Mouse (Mus musculus) heart, embryonic 14.5 days (tissue): ENCODE data around the gene Rin3. TPM values are rescaled to one million over a fixed set of nuclear protein-coding genes. Genes with fewer than 3 reads are reported as not detected.

Source experiments
- ATAC-seq: fragments of 200-750 bp; cut with Nextera tagmentation; 2 replicates; pipeline ENCODE4 v1.8.0; 2017; ENCODE audit warnings: low read depth, moderate TSS enrichment; ENCODE audit not compliant: insufficient number of reproducible peaks, insufficient read depth, low FRiP score
- H3K27ac ChIP-seq, 2 experiments: fragments of 200-500 bp in 1 of 2; fragments of 300-500 bp in 1 of 2; sonication (generic) in 1 of 2; replicated peaks in 1 of 2; 2 replicates each; pipeline ENCODE4 v1.5.1; 2012 to 2014; ENCODE audit warnings: low read depth in 2 of 2, low read length in 2 of 2, control low read depth in 1 of 2, mild to moderate bottlenecking in 1 of 2, mixed read lengths in 1 of 2; ENCODE audit not compliant: control insufficient read depth in 1 of 2, insufficient read depth in 1 of 2
- H3K27me3 ChIP-seq: fragments of 300-500 bp; sonication (generic); 2 replicates; pipeline ENCODE4 v1.6.1; 2014; ENCODE audit warnings: mild to moderate bottlenecking, low read length, control low read depth; ENCODE audit not compliant: control insufficient read depth, insufficient read depth
- H3K36me3 ChIP-seq: fragments of 300-500 bp; sonication (generic); 2 replicates; pipeline ENCODE4 v1.6.1; 2014; ENCODE audit warnings: mild to moderate bottlenecking, control low read depth, low read length, mixed read lengths; ENCODE audit not compliant: control insufficient read depth, insufficient read depth
- H3K4me1 ChIP-seq, 2 experiments: fragments of 200-500 bp in 1 of 2; fragments of 300-500 bp in 1 of 2; sonication (generic) in 1 of 2; 2 replicates each; pipeline ENCODE4 v1.6.1; 2012 to 2014; ENCODE audit warnings: low read length in 2 of 2, control low read depth in 1 of 2, mixed read lengths in 1 of 2; ENCODE audit not compliant: control insufficient read depth in 2 of 2, insufficient read depth in 2 of 2
- H3K4me2 ChIP-seq: fragments of 300-500 bp; sonication (generic); 2 replicates; pipeline ENCODE4 v1.6.1; 2014; ENCODE audit warnings: mild to moderate bottlenecking, low read length
- H3K4me3 ChIP-seq, 2 experiments: fragments of 200-500 bp in 1 of 2; fragments of 300-500 bp in 1 of 2; sonication (generic) in 1 of 2; 2 replicates each; pipeline ENCODE4 v1.5.1; 2012 to 2014; ENCODE audit warnings: low read length in 2 of 2, mild to moderate bottlenecking in 2 of 2, control low read depth in 1 of 2, low read depth in 1 of 2, moderate library complexity in 1 of 2; ENCODE audit not compliant: control insufficient read depth in 1 of 2, insufficient read depth in 1 of 2
- H3K9ac ChIP-seq: fragments of 300-500 bp; sonication (generic); 2 replicates; pipeline ENCODE4 v1.6.1; 2014; ENCODE audit warnings: mild to moderate bottlenecking, low read length
- H3K9me3 ChIP-seq: fragments of 300-500 bp; sonication (generic); 2 replicates; pipeline ENCODE4 v1.6.1; 2016; ENCODE audit warnings: low read length, control low read depth; ENCODE audit not compliant: control insufficient read depth
- WGBS: fragments of 180-500 bp; shearing (Covaris S2); extraction: QIAGEN DNeasy Blood & Tissue Kit; methylation state at CpG from one replicate; pipeline ENCODE4 v1.1.7; 2014; 5-methylcytosine and 5-hydroxymethylcytosine counted together
- polyA plus RNA-seq: library from polyadenylated mRNA; unstranded; fragments of >200 nt; fragmentation: Nextera tagmentation; extraction: Ambion mirVana; gene quantifications from 2 replicates; pipeline ENCODE4 v1.2.1, GENCODE M21; 2014

The Rin3 gene
- polyA plus RNA-seq, 1 experiment from 2014 or later = 11.8 TPM

GRCm38 (mm10) chr12:102302831-102303351 lies 20.0 kb downstream of the Rin3 start:
- no peaks in the 10 kb centered on the region for H3K36me3 ChIP-seq
- H3K9ac ChIP-seq = no peak overlapping the region
- H3K4me2 ChIP-seq = no peak overlapping the region
- H3K9me3 ChIP-seq = no peaks in the 10 kb centered on the region
- peak overlapping the region; percentile 25 to 41; a peak in 1 of 4 replicates for H3K27ac ChIP-seq
- 79% methylated on average over 4 of the region's 4 CpGs for WGBS
- H3K4me1 ChIP-seq = peaks cover 47 to 60% of the 10 kb centered on the region in 2 experiments
- H3K27me3 ChIP-seq = no peaks in the 10 kb centered on the region
- H3K4me3 ChIP-seq = no peak overlapping the region
- ATAC-seq = no peak

- Histone ChIP-seq H3K4me2 (no peak overlapping the region; the same call in 1 of the 2 replicates), H3K9ac (0 out of 2 replicates have a peak overlapping the region, but pooled peaks have one; percentile 25), H3K4me3 (no peak overlapping the region), H3K36me3 (no peaks in the 10 kb centered on the region), H3K27ac (peak overlapping the region in 1 of 2 experiments; percentile 24; a peak in 1 of 4 replicates), H3K27me3 (no peaks in the 10 kb centered on the region), H3K4me1 (peaks cover 55 to 67% of the 10 kb centered on the region in 2 experiments), H3K9me3 (no peaks in the 10 kb centered on the region)
- WGBS = 13% methylated on average over 7 of the region's 7 CpGs
- no peak for ATAC-seq
Measured at GRCm38 (mm10) chr12:102303867-102304266, 21.0 kb downstream of the Rin3 start.

GRCm38 (mm10) chr12:102305069-102305836 lies 22.4 kb downstream of the Rin3 start:
- Histone ChIP-seq H3K4me3 (no peak overlapping the region), H3K36me3 (no peaks in the 10 kb centered on the region), H3K9me3 (no peaks in the 10 kb centered on the region), H3K4me2 (no peak overlapping the region), H3K9ac (no peak overlapping the region), H3K27ac (no peak overlapping the region), H3K27me3 (no peaks in the 10 kb centered on the region), H3K4me1 (peaks cover 55 to 64% of the 10 kb centered on the region in 2 experiments)
- ATAC-seq = no peak
- 58% methylated on average over 10 of the region's 10 CpGs for WGBS

GRCm38 (mm10) chr12:102308001-102308456 lies 25.2 kb downstream of the Rin3 start:
- 2% methylated on average over 6 of the region's 6 CpGs for WGBS
- 0 out of 2 replicates have a peak overlapping the region, but pooled peaks have one; percentile 25 for H3K9ac ChIP-seq

GRCm38 (mm10) chr12:102308457-102309011 lies 25.7 kb downstream of the Rin3 start:
- Histone ChIP-seq H3K4me1 (peaks cover 40 to 52% of the 10 kb centered on the region in 2 experiments), H3K9ac (0 out of 2 replicates have a peak overlapping the region, but pooled peaks have one; percentile 38), H3K27me3 (no peaks in the 10 kb centered on the region), H3K4me3 (no peak overlapping the region), H3K27ac (peak overlapping the region; percentile 82 to 91), H3K4me2 (peak overlapping the region; percentile 42), H3K9me3 (no peaks in the 10 kb centered on the region), H3K36me3 (peaks cover 8% of the 10 kb centered on the region; the same call in 1 of the 2 replicates)
- WGBS = 5% methylated on average over 16 of the region's 16 CpGs
- peak; percentile 71 for ATAC-seq

More at GRCm38 (mm10) chr12:102308001-102308456, 25.2 kb downstream of the Rin3 start:
- H3K36me3 ChIP-seq = peaks cover 3% of the 10 kb centered on the region; the same call in 1 of the 2 replicates
- no peak overlapping the region for H3K4me3 ChIP-seq
- no peaks in the 10 kb centered on the region for H3K9me3 ChIP-seq
- H3K27me3 ChIP-seq = no peaks in the 10 kb centered on the region
- H3K4me1 ChIP-seq = peaks cover 45 to 57% of the 10 kb centered on the region in 2 experiments
- peak overlapping the region; percentile 82 to 91 for H3K27ac ChIP-seq
- H3K4me2 ChIP-seq = peak overlapping the region; percentile 42
- ATAC-seq = peak; percentile 65

GRCm38 (mm10) chr12:102309099-102309799 lies 26.4 kb downstream of the Rin3 start:
- Histone ChIP-seq H3K9ac (0 out of 2 replicates have a peak overlapping the region, but pooled peaks have one; percentile 38), H3K4me3 (no peak overlapping the region), H3K9me3 (no peaks in the 10 kb centered on the region), H3K27me3 (no peaks in the 10 kb centered on the region), H3K36me3 (peaks cover 13% of the 10 kb centered on the region; the same call in 1 of the 2 replicates), H3K4me1 (peaks cover 36 to 45% of the 10 kb centered on the region in 2 experiments), H3K27ac (peak overlapping the region; percentile 82 to 91), H3K4me2 (peak overlapping the region; percentile 42; the same call in 1 of the 2 replicates)
- WGBS = 73% methylated on average over 11 of the region's 11 CpGs
- no peak for ATAC-seq

GRCm38 (mm10) chr12:102309800-102310195 lies 26.9 kb downstream of the Rin3 start:
- Histone ChIP-seq H3K9me3 (no peaks in the 10 kb centered on the region), H3K4me2 (no peak overlapping the region), H3K27me3 (no peaks in the 10 kb centered on the region), H3K36me3 (peaks cover 17% of the 10 kb centered on the region), H3K4me1 (peaks cover 30 to 39% of the 10 kb centered on the region in 2 experiments), H3K4me3 (no peak overlapping the region), H3K27ac (0 out of 4 replicates have a peak overlapping the region, but pooled peaks of 1 of the 2 experiments have one; percentile 91), H3K9ac (no peak overlapping the region)
- no peak for ATAC-seq
- 81% methylated on average over 8 of the region's 8 CpGs for WGBS
